Mouse (Mus musculus): Measurements from ENCODE around the gene Kirrel. TPM values are rescaled to one million over a fixed set of nuclear protein-coding genes. Genes with fewer than 3 reads are reported as not detected.

Kirrel gene
- total and polyA plus RNA-seq, 3 experiments = 11.2 to 22.0 (median 12.5) TPM

DNA sequence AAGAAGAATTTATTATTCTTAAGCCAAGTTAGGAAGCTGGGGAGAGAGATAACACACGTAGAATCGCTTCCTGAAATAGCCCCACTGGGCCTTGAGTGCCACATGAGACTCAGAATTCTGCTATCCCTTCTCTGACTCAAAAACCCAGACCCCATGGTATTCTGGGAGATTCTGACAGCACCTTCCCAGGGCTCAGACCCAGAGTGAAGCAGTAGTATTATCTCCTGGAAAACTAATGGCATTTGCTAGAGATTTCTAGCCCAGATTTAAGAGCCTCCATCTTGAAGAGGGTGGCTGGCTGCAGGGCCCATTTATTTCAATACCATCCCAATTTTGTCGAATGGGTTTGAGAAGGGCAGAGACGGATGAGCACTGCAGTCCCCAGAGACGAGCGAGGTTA lies 6.9 kb downstream of the Kirrel start:
- DNase-seq = no peak

DNA sequence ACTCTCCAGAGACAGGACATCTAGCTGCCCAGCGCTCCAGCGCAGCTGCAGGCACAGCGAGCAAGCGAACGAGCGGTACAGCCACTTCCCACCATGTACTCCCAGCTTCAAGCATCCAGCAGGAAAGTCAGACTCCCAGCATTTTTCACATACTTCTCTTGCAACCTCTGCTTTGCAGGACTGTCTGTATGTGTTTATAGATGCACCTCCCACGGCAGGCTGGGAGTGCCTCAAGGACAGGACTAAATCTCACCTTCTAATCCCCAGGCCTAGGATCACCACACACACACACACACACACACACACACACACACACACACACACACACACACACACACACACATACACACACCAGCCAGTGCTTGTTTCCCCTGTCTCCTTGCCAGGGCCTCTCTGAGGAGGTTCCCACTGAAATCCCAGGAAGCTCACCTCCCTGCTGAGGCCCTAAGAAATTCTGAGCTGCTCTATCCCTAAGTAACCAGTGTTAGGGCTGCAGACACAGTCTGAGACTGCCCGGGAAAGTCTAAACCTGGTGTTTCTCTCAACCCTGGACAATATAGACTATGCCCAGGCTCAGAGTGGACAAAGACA lies 9.2 kb downstream of the Kirrel start:
- peak; percentile 28 for DNase-seq

DNA sequence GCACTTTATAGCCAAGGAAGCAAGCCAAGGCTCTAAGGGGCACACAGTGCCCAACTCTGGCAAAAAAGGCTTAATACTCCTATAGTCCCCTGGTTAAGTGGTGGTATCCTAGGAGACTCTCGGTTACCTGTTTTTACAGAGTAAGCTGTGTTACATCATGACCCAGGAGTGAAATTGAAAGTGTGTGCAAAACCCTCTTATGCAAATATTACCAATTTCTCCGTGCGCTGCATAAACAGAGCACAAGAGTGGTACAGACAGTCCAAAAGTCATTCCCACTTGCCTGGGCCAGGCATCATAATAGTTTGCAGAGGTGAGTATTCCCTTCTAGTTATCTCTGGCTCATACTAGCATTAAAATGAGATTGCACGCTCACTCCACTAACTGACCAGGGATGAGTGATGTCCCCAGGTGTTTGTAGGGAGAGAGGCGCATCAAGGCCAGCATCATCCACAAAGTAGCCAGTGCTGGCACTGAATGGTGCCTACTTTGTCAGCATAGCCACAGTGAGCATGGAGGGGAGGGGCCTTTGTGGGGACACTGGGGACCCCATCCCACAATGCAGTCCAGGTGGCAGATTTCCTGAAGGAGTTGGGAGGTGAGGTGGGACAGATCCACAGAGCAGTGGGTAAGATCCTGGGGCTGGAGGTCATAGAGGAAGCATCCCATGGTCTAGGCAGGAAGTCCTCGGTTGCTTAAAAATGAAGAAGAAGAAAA lies 10.3 kb downstream of the Kirrel start:
- DNase-seq = no peak

DNA sequence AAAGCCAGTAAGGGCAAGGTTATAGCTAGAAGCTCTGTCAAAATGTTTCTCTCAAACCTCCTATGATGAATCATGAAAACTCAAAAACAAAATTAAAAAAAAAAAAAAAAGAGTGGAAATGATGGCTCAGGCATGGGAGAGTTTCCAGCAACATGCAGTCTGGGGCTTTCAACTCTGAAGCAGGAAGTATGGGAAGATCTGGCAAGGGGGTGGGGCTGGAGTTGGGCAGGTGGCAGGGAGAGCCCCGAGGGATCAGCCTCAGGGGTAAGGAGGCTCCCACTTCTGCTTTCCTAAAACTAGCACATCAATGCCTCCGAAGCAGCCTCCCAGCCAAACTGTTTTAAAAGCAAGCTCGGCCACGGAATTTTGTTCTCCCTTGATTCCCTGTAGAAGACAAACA lies 11.4 kb downstream of the Kirrel start:
- peak; percentile 27 for DNase-seq

DNA sequence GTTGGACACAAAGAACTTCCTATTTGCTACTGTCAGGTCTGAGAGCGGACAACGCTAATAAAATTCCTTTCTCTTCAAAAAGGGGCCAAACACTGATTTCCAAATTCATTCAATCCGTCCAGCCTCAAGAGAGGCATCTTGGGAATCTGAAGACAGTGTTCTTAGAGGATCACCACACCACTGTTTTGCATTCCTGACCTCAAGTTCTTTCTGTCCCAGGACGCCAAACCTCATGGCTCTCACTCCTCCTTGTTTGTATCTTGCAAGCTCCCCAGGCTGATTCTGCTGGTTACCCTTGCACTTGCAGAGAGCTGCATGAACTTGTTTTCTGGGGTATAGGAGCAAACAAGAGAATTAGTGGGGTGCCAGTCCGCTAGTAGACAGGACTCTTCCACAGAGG lies 12.2 kb downstream of the Kirrel start:
- DNase-seq = no peak

DNA sequence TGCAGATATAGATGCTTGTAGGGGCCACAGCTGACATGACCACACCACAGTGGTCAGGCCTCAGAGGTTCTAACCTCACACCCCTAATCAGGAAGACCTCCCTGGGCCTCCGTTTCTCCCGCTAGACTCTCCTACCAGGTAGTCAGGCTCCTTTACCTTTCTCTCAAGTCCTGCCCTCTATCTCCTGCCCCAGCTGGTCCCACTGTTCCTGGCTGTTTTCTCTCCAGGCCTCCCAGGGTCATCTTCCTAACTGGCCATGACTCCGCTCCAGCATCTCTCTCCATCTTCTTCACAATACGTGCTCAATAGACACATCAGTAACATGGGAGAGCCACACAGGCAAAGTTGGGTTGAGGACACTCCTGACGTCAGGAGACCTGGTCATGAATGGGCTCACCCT lies 12.9 kb downstream of the Kirrel start:
- no peak for DNase-seq

DNA sequence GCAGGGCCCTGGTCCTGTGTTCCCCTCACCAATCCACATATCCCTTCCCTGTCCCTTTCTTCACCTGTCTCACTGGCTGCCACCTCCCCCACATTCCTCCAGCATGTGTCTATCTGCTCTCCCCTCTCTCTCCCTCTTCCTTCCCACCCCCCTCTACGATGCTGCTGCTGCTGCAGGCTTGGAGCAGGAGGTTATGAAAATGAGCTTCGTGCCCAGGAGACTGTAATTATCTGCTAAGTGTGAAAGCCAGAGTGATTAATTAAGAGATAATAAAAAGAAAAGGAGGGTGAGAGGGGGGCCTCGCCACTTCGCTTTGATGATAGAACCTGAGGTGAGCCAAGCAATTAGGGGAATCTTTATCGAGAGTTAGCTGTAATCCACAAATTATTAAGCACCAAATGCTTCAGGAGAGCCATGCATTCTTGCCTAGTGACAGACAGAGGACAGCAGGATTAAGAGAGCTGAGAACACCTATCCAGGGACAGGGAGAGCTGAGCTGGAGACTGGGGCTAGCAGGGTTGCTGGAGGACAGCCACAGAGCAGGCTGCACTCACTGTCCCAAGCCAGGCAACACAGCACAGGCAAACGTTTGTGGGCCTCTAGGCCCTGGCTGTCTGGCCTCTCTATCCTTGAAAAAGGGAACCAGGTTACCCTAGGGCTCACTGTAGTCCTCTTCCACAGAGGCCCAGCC lies 13.6 kb downstream of the Kirrel start:
- DNase-seq = no peak

DNA sequence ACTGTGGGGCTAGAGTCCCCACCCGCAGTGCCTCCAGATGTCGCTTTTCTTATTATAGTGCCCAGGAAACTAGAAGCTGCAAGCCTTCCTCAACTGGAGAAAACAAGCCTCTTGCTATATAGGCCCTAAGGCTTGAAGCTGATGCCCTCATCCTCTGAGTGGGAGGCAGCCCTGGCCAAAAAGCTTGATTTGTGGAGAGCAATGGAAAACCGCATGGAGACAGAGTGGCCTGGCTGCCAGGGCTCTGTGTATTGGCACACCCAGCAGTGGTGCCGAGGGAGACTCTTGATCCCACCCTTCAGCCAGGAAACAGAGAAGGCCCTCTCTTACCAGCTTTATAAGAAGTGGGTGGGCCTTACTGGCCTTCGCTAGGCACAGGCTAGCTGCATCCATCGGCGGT lies 15.4 kb downstream of the Kirrel start:
- DNase-seq = no peak

DNA sequence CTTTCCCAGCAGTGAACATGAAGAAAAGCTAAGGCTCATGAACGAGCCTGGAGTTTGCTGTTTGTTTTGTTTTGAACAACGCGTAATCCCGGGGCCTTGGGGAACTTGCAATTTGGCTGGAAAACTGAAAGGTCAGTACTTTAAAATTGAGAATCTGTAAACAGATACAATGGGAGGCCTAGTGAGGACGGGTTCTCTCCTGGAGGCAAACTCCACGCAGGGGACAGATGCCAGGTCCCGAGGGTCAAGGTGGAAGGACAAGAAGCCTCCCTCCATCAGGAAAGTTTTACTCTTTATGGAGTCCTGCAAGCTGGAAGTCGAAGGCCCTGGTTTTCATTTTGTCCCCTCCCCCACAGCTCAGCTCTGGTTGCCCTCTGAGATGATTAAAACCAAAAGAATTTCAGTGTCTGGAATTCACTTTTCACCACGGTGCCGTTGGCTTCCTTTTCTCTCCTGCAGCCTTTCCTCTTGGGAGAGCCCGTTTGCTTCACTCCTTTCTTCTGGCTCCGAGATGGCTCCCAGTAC lies 16.7 kb downstream of the Kirrel start:
- peak; percentile 79 for DNase-seq

DNA sequence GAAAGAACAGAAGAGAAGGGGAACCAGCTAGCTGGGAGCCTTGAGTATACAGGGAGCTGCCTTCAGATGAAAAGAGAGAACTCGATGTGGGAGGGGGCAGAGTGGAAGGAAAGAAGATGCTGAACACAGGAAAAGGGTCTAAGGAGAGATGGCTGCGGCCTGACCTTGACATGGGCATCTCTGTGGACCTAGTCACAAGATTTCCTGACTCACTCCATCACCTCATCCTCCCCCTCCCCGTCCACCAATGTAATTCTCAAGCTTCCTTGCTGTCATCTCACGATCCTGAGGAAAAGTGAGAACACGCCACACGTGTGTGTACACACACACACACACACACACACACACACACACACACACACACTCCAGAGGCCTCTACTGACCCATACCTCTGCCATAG lies 17.2 kb downstream of the Kirrel start:
- DNase-seq = no peak

DNA sequence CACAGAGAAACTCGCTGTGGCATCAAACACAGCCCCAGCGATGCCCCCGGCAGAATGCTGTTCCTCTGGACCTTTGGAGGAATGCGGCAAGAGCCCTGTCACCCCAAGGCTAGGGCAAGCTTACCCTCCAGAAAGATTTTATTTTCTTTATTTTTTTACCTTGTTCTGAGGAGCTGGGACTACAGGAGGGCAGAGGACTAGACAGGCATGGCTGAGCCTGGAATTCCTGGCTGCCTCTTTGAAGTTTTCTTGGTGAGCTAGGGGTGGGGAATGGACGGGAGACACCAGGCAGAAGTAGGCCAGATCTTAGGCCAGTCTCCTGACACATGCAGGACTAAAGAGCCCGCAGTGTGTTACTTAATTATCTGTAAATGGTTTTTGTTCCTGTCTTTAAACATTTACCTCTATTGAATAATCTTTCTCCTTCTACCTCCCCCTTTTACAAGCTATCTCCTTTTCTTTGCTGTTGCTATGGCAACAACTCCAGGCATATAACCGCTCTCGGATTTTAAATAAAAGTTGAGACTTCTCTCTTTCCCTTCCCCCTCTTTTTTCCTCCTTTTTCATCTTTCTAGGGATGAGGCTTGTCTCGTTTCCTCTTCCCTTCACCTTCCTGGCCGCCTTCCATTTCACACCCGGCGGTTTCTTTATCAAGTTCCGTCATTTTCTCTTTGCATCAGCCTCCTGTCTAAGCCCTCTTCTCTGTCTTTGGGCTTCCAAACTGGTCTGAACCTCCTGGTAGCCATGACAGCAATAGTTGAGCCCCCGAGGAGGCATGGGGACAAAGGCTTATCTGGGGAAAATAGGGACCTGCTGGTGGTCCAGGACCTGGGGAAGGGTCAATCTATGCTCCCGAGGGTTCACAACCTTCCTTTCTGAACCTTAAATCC lies 19.9 kb downstream of the Kirrel start:
- no peak for DNase-seq

DNA sequence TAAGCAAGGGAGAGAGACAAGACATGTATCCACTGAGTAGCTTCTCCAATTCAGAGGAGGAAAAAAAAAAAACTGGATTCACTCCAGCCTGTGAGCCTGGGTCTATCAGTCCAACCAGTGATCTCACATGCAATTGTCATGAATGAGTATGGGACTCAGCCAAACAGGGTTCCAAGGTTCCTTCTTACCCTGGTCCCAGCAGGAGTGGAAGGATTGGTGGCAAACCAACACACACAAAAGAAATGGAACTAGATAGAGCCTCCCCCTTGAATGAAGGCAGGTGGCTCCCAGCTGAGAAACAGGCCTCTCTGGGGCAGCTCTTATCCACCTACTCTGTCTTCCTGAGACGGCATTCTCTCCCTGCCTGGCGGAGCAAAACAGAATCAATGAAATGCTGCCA lies 21.5 kb downstream of the Kirrel start:
- DNase-seq = no peak

DNA sequence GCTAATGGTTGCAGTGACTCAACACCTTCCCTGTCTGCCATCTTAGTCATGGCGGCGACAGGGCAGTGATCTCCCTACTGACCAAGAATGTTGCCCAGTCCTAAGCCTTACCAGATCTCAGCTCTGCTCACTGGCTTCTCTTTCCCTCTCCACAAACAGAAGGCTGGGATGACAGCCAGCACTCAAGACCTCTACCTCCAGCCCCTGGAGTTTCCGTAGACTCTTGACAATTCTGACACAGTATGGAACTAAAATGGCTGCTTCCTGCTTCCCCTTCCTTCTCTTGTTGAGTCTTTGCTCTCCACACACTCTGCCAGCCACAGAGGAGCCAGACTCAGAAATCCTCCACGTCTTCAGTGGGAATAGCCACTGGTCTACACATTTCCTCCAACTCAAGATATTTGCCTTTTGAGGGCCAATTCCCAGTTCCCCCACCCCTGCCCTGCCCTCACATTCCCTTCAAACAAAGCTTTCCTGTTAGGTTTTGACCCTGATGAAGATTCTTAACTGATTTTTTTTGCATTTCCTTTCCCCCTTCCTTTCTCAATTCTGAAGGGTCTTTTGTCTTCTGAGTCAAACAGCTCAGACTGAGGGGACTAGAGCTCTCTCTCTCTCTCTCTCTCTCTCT lies 22.3 kb downstream of the Kirrel start:
- no peak for DNase-seq

DNA sequence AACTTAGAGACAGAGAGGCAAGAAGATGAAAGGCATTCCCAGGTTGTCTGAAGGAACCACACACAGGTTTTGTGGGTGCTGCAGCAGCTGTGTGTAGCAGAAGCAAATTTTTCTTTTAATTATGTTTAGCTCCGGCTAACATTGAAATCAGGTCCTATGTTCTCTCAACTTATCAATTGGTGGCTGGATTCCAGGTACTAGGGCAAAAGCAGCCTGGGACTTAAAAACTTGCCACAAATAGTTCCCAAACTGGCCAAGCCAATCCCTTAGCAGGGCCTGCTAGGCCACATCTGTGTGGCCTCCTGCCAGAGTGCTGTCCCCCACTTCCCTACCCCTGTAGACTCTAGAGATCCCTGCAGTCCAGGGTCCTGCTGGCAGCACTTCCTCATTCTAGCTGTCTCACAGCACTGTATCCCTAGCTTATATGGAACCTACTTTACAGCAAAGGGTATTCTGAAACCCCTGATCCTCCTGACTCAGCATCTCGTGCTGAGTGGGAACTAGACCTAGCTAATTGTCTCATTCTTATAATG lies 23.2 kb downstream of the Kirrel start:
- no peak for DNase-seq

DNA sequence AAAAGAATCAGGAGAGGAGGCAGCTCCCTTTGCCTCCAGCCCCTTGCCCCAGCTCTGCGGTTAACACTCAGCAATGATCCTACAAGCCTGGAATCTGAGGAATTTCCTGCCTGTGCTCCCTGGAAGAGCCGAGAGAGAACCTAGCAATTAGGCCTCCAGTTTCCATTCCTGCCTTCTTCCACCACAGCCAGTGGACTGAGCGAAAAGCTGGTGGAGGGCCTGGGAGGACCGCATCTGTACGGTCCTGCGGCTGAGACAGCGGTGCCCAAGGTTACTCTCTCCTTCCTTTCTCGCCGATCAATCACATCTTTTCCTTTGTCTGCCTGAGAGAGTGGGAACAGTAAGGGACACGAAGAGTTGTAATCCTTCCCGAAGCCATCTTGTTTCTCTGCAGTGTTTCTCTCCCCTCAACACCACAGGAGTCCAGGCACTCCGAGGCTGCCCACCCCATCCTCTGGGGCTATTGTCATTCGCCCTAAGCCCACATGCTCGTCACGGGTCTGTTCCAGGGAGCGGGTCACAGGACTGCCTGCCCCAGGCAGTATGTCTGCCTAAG lies 23.8 kb downstream of the Kirrel start:
- peak; percentile 61 for DNase-seq

DNA sequence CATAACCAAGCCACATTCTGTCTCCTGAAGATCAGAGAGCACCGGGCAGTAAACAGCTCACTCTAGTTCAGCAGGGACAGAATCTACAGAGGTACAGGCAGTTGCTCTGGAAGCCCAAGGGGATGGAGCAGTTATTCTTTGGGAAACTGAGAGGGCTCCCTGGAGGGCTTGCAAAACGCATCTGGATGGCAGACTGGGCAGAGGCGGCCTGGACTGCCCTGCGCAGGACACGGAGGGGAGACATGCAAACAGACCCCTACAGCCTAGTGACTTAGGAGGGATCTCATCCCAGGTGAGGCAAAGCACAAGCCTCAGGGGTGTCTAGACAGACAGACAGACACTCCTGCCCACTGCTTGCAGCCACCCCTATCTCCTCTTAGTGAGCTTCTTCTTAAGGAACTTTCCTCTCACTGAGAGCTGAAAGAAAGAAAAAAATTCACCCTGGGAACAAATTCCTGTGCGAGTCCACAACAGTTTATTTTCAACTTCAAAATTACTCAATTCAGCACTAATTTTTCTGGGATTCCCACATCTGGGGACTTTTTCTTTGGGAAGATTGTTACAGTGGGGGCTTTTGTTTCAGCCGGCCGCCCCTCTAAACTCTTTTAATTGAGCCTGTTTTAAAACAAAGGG lies 24.4 kb downstream of the Kirrel start:
- no peak for DNase-seq

DNA sequence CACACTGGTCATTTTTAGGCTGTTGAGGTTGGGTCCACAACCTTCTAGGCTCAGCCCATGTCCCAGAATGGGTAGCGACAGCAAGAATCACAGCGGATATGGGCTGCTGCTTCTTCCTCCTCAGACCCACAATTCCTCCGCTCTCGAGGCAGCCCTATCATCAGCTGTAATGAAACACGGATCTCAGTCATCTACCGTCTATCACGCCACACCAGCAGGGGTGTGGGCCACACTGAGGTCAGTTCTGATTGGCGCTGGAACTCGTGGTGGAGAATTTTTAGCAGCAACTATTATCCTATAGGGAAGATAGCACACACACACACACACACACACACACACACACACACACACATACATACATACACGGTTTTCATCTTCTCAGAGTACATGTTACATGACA lies 25.1 kb downstream of the Kirrel start:
- no peak for DNase-seq

DNA sequence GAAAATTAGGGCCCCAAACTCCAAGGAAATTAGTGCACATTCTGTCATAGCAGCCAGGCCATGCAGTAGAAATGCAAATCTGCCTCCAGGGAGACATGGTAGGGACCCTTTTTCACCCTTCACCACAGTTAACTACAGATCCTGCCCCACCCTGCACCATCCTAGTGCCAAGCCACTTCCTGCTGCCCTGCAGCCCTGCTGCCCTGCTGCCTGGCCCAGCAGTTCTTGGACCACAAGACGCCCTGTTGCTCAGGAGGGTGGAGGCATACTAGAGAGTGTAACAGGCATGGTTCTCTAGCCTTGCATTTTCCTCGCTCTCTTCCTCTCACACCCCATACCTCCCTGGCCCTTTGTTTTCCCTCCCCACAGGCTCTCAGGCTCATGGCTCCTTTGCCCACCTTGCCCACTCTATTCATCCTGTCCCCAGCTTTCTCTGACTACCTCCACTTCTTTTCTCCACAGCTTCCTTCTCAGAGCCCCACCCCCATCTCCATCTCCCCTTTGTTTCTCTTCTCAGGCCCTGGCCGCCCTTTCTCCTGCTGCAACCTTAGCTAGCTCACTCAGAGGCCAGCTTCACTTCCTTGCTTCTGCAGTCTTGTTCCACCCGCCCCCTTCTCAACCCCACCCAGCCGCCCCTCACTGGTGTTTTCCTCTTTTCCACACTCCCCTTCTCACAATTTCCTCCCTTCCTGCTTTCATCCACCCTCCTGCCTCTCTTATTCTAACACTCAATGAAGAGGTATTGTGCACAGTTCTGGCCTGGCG lies 29.9 kb downstream of the Kirrel start:
- no peak for DNase-seq

DNA sequence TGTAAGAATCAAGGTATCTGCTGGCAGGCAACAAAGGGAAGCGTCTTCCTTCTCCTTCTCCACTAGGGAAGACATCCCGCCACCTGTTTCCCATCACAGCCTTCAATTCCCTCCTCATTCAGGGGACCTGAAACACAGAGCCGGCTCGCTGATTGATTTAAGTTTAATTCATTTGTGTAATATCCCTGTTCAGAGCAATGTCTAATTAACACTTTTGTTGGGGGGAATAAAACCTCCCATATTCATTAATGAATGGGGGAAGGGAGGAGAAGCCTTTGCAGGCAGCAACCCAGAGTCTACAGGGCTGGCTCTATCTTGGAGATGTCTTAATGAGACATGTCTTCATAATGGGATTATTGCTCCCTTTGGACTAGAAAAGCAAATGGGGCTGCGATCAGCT lies 34.3 kb downstream of the Kirrel start:
- DNase-seq = no peak

DNA sequence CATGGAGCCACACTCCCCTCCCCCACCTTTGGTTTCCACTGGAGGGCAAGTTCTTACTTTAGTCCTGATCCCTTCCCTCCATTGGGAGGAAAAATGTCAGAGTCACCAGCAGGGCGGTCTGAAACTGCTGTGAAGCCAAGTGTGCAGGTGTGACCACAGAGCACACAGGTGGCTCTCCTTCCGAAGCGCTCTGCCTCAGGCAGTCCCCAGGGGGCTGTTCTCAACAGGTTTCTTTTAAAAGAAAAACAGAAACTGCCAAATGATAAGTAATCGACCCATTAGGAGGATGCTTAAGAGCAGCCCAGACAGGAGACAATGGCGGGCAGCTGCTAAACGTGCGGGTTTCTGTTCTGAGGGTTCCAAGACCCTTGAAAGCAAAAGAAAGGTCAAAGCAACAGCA lies 37.8 kb downstream of the Kirrel start:
- no peak for DNase-seq

All from adrenal gland, adult 2 months (tissue).